Mouse (Mus musculus) heart, postnatal 0 days (tissue): ENCODE measurements around the gene Gabrb1.

Experiments
- CTCF ChIP-seq: IDR thresholded peaks from 2 replicates; pipeline ENCODE4 v1.5.1; 2016; ENCODE audit warnings: antibody characterized with exemption, control low read depth, low read depth
- EP300 ChIP-seq: IDR thresholded peaks from 2 replicates; pipeline ENCODE4 v1.6.1; 2016; ENCODE audit warnings: antibody characterized with exemption, low read depth

- TF ChIP-seq CTCF (no peak), EP300 (no peak)
Observed at GRCm38 (mm10) chr5:72156598-72156997, 498.7 kb downstream of the Gabrb1 start.
